Mouse (Mus musculus) adrenal gland, adult 18-20 months (tissue): Measurements from ENCODE around the gene Mmgt2. TPM values are rescaled to one million over a fixed set of nuclear protein-coding genes. Genes with fewer than 3 reads are reported as not detected.
"Not testable (repeated sequence)": the region's sequence is repeated elsewhere in the genome, so short reads cannot be mapped to it uniquely, and the experiment has no call there.

Experiments used
- DNase-seq, 2 experiments: peaks; one replicate each; pipeline ENCODE4 v3.0.0; 2021 to 2022; ENCODE audit warnings: low spot score in 2 of 2
- total RNA-seq, 2 experiments: library from RNA; stranded (reverse); gene quantifications; 1 replicate in 1 of 2; 2 replicates in 1 of 2; pipeline ENCODE4 v1.2.3; 2021

Gene Mmgt2
- total RNA-seq, 2 experiments from 2014 or later: 26.5 to 36.7 TPM

DNA sequence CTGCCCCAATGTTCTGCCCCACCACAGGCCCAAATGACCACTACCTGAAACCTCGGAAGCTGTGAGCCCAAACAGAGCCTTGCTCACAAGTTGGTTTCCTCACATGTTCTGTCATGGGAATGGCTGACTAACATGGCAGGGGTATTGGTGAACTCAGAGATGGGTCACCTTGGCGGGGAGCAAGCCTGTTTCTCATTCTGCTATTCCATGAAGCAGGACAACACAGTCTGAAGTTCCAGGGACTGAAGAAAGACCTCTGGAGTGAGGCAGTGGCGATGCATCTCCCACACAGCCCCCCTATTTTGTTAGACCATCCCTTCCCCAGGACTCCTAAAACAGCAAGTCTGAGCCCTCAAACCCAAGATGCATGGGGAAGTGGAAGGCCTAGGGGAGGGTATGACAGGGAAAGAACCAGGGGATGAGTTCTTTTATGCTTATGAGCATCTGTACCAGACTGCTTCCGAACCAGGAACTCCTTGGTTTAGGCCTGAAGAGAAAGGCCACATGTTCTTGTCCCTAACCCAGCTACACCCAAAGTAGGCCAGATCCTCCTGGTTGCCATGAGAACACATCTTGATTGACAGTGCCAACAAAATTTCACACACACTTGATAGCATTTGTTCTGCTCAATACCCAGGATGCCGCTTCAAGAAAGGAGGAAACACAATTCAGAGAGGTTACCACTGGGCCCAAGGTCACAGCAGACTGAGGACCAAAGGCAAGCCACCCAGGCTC lies 3.7 kb upstream of the Mmgt2 start:
- no peak for DNase-seq

DNA sequence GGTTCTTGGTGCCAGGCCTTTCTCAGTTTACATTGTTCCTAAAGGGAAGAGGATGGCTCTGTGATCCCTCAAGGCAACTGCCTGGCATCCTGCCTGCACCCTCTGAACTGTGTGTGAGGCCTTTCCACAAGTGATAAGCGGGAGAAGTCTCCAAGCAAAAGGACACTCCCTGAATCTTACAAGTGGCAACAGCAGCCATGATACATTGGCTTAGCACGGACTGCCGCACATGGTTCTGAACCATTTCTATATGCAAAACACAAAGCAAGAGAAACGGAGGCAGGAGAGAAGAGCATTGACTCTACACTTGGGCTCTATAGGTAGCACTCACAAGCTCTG lies 3.2 kb upstream of the Mmgt2 start:
- DNase-seq: no peak

DNA sequence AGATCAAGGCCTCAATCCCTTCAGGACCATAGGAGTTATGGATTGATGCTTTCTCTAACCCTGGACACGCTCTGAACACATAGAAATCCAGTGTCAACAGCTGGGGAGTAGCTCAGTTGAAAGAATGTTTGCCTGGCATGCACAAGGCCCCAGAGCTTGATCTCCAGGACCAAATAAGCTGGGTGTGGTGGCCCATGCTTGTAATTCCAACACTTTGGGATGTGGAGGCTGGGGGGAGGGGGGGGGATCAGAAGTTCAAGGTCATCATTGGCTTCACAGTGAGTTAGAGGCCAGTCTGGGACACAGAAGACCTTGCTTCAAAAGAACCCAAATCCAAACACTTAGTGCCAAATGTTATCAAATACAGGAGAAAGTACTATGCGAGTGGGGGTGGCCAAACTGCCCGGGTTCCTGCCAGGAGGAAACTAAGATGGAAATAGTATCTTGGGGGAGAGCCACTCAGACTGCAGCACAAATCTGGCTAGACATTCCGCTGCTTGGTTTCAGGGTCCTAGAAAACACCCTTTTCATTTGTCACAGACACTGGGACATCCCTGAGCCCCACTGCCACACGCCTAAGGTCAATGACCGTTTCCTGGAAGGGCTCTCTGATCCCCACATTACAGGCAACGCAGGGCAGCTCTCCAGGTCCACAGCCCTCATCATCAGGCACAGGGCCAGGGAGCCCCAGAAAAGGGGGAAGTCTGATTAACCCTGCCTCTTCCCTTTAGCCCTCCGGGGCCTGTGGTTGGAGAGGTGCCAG lies 2.6 kb upstream of the Mmgt2 start:
- no peak for DNase-seq

DNA sequence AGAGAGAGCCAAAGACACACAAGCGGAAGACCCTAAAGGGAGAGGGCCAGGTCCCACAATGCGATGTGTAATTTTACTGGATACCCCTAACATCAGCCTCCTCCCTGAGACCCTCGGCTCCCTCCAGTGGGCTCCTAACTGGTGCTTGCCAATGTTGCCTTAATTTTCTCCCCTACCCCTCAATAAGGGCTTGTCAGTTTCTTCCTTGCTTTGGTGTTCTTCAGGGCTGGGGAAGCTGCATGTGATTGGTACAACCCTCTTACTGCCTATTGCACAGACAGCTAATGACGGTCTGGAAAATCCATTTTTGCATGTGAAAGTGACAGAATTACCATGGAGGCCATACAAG lies 2.0 kb upstream of the Mmgt2 start:
- no peak for DNase-seq

DNA sequence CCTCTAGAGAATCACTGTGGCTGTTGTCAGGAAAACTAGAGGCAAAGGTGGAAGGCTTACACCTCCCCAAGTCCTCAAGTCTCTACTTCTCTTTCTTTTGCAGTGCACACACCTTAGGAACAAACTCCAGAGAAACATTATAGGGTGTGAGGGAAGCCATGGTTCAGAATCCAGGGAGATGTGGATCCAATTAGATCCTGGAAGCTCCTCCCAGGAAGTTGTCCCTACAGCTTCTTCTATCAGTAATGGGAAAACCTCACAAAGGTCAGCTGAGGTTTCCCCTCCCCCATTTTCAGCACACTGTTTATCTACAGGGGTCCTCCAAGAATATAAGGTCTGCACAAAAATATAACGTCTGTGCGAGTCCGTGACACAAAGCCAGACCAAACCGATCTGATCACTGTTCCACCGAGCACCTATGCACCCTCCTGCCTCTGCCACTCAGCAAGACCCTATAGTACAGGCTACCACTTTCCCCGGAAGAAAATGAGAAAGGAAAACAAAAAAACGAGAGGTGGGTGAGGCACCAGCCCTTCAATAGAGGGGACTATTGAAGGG lies 1.4 kb upstream of the Mmgt2 start:
- no peak for DNase-seq

DNA sequence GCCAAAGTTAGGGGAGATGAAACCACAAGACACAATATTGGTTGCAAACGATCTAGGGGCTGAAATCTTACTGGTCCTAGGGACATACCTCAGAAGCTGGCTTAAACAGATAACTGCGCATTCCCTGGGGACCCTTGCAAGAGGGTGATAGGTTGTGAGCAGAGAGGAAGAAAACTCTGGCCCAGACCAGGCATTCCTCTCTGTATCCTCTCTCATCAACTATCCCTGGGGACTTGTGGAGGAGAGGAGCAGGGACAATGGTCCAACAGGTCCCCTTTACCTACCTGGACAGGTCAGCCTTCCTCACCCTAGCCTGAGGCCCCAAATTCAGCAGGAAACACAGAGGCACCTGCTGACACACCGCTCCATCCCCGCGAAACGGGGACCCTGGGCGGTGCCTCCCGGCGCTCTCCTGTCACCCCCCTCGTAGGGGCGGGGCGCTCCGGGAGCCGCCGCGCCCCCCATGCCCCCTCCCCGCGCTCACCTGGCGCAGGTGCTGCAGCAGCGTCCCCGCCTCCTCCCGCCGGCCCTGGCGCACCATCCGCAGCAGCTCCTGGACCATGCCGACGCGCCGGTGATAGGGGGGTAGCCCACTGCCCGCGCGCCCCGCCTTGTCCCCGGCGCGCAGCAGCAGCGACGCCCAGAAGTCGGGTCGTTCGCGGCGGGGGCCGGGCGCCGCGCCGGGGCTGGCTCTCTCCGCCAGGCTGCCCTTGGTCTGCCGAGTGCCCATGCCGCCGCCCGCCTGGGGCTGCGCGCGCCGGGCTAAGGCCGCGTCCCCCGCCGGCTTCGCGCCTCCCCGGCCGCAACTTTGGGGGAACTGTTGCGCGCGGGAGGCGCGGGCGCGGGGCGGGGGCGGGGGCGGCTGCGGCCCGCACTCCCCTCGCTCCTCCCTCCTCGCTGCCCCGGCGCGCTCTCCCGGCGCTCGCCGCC lies 538 bp upstream of the Mmgt2 start, which contains the start of gene Lrrc75a:
Lrrc75a (minus strand) TSS at position 863 of the 930 bp plus-strand sequence.
- peak in 1 of 2 experiments; percentile 59 for DNase-seq

DNA sequence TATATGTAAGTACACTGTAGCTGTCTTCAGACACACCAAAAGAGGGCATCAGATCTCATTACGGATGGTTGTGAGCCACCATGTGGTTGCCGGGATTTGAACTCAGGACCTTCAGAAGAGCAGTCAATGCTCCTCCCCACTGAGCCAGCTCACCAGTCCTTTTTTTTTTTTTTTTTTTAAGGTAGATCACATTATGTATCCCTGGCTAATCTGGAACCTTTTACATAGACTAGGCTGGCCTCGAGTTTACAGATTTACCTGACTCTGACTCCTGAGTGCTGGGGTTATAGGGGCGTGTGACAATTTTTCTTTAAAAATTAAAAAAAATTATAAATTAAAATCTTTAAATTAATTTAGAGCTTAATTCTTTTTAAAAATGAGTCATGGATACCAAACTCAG lies 1.3 kb downstream of the Mmgt2 start:
- not testable (repeated sequence) for DNase-seq

DNA sequence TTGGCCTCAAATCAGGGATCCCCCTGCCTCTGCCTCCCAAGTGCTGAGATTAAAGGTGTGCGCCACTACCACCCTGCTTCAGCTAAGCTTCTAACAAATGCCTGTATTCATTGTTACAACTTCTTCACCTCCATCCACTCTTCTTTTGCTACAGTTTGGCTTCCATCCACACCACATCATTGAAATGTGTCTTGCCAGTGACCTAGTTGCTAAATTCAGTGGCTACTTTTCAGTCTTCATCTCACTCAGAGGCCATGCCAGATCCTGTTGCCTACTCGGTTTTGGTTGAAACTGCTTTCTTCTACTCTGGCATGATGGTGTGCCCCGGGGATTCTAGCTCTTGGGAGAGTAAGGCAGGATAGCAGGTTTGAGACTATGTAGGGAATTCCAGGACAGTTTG lies 3.1 kb downstream of the Mmgt2 start:
- no peak for DNase-seq

DNA sequence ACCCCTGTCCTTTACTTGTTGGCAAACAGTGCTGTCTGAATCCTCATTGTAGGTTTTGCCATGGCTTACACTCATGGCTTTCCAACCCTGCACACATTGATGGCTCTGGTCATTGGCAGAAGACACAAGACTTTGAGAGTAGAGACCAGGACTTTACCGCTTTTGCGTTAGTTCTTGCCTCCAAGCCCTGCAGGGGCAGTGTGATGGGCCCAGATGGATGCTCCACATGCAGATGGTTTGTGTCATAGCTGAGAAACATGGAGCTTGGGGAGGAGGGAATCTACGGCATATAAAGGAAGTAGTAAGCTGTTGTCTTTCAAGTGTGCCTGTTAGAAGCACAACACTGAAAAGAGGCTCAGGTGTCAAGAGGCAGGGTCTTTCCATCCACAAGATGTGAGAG lies 3.6 kb downstream of the Mmgt2 start:
- DNase-seq: no peak

DNA sequence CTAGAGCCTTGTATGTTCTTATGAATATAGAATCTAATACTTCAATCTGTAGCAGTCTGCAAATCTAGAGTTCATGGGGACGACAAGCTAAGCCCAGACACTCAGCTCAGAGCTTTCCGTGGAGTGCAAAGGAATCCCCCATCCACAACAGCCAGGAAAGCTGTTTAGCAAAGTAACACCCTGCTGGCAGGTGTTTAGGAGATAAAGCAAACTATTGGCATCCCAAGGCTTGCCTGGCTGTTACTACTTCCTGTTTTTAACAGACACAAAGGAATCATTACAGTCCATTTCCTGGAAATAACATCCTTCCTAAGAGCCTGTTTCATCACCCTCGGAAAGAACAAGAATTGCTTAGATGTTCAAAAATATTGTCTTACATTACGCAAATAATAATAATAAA lies 12.4 kb downstream of the Mmgt2 start:
- DNase-seq: no peak

DNA sequence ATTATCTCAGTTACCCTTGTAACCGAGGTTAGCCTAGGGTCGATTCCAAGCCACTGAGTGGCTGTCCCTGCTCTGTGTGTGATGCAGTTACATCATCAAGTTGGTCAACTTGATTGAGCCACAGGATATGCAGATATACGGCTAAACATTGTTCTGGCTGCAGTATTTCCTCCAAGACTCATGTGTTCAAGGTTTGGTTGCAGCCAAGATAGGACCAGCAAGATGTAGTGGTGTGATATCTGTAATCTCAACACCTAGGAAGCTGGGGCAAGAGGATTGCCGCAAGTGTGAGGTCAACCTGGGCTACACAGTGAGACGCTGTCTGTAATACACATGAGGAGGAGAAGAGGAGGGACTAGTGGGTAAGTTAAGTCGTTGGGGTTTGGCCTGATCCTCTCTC lies 15.8 kb downstream of the Mmgt2 start:
- DNase-seq: no peak

DNA sequence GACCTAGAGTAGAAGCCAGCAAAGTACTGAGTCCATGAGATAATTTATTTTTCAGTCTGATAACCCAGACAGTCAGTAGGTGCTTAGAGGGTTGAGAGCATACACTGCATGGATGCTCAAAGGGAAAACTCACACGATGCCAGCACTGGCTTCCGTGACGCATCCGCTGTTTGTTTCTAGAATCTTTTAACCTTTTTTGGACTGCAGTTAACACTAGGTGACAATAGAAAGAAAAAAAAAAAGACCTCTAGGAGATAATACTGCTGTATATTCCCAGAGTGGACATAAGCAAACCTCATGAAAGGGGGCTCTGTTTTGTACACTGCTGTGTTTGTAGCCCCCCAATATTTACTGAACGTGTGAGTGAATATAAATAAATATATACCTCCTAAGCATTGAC lies 20.5 kb downstream of the Mmgt2 start:
- no peak for DNase-seq

DNA sequence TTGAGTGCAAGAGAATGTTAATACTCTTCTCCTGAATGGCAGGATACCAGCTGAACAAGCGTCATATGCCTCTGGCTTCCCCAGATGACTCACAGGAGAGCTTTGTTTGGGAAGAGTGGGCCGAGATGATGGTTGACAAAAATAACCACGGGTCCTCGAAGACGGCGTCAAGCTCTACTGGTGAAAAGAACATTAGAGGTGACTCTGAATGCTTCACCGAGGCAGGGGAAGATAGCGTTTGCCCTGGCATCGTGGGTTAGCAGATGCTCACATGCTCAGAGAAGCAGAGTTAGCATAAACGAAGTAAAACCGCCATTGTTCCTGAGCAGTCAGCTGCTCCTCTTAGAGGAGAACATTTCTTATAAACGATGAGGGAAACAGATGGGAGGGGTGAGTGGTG lies 21.0 kb downstream of the Mmgt2 start:
- no peak for DNase-seq

DNA sequence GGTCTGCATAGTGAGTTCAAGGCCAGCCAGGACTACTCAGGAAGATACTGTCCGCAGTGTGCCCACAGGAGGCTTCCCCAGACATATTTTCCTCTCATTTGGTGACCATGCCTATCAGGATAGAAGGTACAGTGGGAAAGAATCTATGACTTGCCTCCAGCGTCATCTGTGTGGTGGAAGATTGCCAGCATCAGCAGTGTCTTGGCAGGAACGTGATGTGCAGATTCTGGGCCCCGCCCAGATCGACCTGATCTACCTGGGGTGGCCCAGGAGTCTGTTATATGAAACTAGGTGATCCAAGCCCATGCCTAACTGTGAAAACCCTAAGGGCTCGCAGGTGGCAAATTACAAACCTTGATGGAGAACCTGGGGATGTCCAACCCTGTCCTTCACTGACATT lies 21.5 kb downstream of the Mmgt2 start:
- no peak for DNase-seq

DNA sequence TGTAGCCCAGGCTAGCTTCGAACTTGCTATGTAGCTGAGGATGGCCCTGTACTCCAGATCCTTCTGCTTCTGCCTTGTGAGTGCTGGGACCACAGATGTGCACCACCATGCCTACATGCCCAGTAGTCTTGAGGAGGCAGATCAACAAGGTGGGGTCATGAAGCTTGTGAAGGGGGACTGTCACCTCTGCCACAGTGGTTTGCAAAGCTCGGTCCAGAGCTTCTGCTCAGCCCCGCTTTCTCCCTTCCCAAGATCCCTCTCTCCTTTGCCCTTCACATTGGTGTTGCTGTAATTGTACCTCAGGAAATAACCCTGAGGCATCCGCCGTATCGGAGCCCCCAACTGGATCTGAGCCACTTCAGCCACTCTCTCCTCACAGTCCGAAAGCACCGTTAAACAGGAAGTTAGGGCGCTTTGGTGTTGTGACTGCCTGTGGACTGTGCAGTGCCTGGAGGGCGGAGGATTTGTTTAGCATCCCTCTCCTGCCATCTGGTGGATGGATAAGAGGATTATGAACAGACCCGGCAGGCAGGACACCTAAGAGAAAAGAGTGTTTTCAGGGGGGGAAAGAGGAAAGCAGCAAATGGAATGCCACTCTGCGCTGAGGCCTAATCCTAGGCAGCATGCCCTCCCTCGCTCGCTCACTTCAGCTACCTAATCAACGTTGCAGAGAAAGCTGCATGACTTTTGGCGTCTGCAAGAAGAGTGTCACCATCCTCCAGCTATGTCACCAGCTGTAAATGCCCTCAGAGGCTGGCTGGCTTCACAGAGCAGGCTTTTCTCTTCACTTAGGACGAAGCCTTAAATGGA lies 27.2 kb downstream of the Mmgt2 start:
- peak; percentile 40 to 49 for DNase-seq

DNA sequence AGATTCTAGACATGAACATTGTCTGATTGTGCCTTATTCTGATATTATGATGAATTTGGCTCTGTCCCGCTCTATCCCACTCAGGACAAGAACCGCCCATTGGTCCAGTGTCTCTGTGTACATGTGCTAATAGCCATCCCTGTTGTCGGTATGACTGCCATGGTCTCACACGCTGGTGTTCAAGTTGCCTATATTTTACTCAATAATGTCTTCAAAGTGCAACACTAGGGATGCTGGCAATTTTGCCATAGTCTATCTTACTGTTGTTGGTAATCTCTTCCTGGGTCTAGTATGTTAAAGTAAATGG lies 27.8 kb downstream of the Mmgt2 start:
- DNase-seq: no peak

DNA sequence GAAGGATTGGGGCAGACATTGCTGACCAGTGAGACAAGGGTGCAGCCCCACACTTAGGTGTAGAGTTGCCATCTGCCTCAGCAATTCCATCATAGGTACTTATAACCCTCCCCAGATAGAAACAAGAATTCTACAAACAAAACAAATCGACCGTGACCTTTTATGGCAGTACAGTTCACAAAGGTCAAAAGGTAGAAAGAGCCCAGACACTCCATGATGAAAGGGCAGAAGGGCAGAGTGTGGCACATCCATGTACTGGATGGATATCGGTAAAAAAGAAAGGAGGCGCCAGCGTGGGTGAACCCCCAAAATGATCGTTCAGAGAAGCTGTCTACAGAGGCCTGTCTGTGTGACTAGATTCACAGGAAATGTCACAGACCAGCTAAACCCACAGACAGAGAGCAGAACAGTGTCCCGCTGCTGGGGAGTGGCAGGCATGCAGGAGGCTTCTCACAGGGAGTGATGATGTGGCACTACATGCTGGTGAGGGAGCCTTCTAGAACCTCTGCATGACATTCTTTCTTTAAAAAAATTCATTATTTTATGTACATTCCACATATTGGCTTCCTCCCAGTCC lies 30.4 kb downstream of the Mmgt2 start:
- DNase-seq: no peak

DNA sequence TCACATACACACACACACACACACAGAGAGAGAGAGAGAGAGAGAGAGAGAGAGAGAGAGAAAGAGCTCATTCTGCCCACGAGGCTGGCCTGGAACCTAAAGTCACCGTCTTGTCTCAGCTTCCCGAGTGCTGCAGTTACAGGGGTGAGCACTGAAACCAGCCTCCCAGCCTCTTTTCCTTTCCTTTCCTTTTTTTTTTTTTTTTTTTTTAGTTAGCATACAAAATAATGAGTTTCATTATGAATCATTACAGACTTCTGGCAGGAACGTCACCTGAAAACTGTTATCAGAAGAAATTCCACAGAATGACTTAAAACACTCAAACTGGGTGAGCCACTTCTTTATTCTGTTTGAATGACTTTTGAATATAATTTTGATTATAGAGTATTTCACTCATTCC lies 31.5 kb downstream of the Mmgt2 start:
- DNase-seq: no peak

DNA sequence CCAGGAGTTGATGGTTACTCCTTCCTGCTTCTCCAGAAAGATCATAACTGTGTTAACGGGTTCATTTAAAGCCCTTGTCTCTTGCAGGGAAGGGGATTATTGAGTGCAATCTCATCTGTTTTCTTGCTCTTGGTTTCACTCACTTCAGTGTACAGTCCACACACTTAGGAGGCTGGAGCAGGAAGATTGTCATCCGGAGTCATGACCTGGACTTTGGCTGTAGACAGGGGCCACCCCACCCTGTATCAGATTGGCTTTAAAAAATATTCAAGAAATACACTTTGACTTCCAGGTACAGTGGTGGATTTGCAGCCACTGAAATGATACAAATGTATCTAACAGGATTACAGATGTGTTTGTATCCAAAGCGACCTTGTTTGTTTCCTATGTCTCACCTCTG lies 43.1 kb downstream of the Mmgt2 start:
- DNase-seq: no peak
